Mouse (Mus musculus): ENCODE results near the gene Serpina11. TPM values are rescaled to one million over a fixed set of nuclear protein-coding genes. Genes with fewer than 3 reads are reported as not detected.
A peak's percentile ranks its signal among the peaks of the same experiment; 100 is the strongest.

Gene Serpina11
- not detected in 2 replicates for polyA plus RNA-seq (2015; fragmentation: Nextera tagmentation; extraction: Ambion mirVana)

GRCm38 (mm10) chr12:103989857-103990256 is at the start of gene Serpina11:
Serpina11 (minus strand) TSS chr12:103989957.
- no peak within 1 kb of the TSS for H3K27ac ChIP-seq (replicated peaks)
- no peak within 1 kb of the TSS for H3K4me3 ChIP-seq (replicated peaks)
- H3K4me1 ChIP-seq = no peaks in the 10 kb centered on the region
- H3K36me3 ChIP-seq = no peaks in the 10 kb centered on the region
- H3K9me3 ChIP-seq (replicated peaks) = no peaks in the 10 kb centered on the region
- ATAC-seq (ENCODE audit: insufficient number of reproducible peaks, low FRiP score, low TSS enrichment, low read depth) = no peak
- no peaks in the 10 kb centered on the region for H3K27me3 ChIP-seq
- 85% methylated on average over 6 of the region's 6 CpGs for WGBS
- H3K9ac ChIP-seq = no peak within 1 kb of the TSS
- H3K4me2 ChIP-seq (replicated peaks) = no peak within 1 kb of the TSS

- Histone ChIP-seq H3K36me3 (no peaks in the 10 kb centered on the region), H3K27ac (replicated peaks) (no peak overlapping the region), H3K4me2 (replicated peaks) (no peak overlapping the region), H3K9ac (no peak overlapping the region), H3K4me1 (no peaks in the 10 kb centered on the region), H3K4me3 (replicated peaks) (no peak overlapping the region), H3K27me3 (no peaks in the 10 kb centered on the region), H3K9me3 (replicated peaks) (no peaks in the 10 kb centered on the region)
- no peak for ATAC-seq (ENCODE audit: insufficient number of reproducible peaks, low FRiP score, low TSS enrichment, low read depth)
- WGBS = 86% methylated on average over 7 of the region's 7 CpGs
Observed at GRCm38 (mm10) chr12:104038181-104038580, 48.4 kb upstream of the Serpina11 start.

GRCm38 (mm10) chr12:104033752-104034151 is 44.0 kb upstream of the Serpina11 start:
- no peaks in the 10 kb centered on the region for H3K27me3 ChIP-seq
- no peak overlapping the region for H3K27ac ChIP-seq (replicated peaks)
- no peak overlapping the region for H3K9ac ChIP-seq
- H3K36me3 ChIP-seq = no peaks in the 10 kb centered on the region
- H3K9me3 ChIP-seq (replicated peaks) = no peaks in the 10 kb centered on the region
- ATAC-seq (ENCODE audit: insufficient number of reproducible peaks, low FRiP score, low TSS enrichment, low read depth) = no peak
- no peak overlapping the region for H3K4me3 ChIP-seq (replicated peaks)
- 86% methylated on average over 1 of the region's 1 CpGs for WGBS
- H3K4me2 ChIP-seq (replicated peaks) = no peak overlapping the region
- H3K4me1 ChIP-seq = no peaks in the 10 kb centered on the region

GRCm38 (mm10) chr12:104029986-104030385 is 40.2 kb upstream of the Serpina11 start:
- no peaks in the 10 kb centered on the region for H3K27me3 ChIP-seq
- H3K9me3 ChIP-seq (replicated peaks) = no peaks in the 10 kb centered on the region
- ATAC-seq (ENCODE audit: insufficient number of reproducible peaks, low FRiP score, low TSS enrichment, low read depth) = no peak; the same call in 1 of the 2 replicates
- no peak overlapping the region for H3K4me2 ChIP-seq (replicated peaks)
- H3K9ac ChIP-seq = no peak overlapping the region
- no peaks in the 10 kb centered on the region for H3K36me3 ChIP-seq
- H3K27ac ChIP-seq (replicated peaks) = no peak overlapping the region
- H3K4me1 ChIP-seq = no peaks in the 10 kb centered on the region
- WGBS = 46% methylated on average over 8 of the region's 8 CpGs
- H3K4me3 ChIP-seq (replicated peaks) = no peak overlapping the region

- Histone ChIP-seq H3K4me3 (replicated peaks) (no peak overlapping the region), H3K27ac (replicated peaks) (no peak overlapping the region), H3K4me1 (no peaks in the 10 kb centered on the region), H3K27me3 (no peaks in the 10 kb centered on the region), H3K9ac (no peak overlapping the region), H3K36me3 (no peaks in the 10 kb centered on the region), H3K4me2 (replicated peaks) (no peak overlapping the region), H3K9me3 (replicated peaks) (no peaks in the 10 kb centered on the region)
- no peak for ATAC-seq (ENCODE audit: insufficient number of reproducible peaks, low FRiP score, low TSS enrichment, low read depth)
- WGBS = 80% methylated on average over 3 of the region's 3 CpGs
Observed at GRCm38 (mm10) chr12:104015280-104015679, 25.5 kb upstream of the Serpina11 start.

- ATAC-seq (ENCODE audit: insufficient number of reproducible peaks, low FRiP score, low TSS enrichment, low read depth) = no peak
- no peaks in the 10 kb centered on the region for H3K36me3 ChIP-seq
- no peak within 1 kb of the TSS for H3K4me3 ChIP-seq (replicated peaks)
- no peak within 1 kb of the TSS for H3K4me2 ChIP-seq (replicated peaks)
- no peaks in the 10 kb centered on the region for H3K4me1 ChIP-seq
- H3K27ac ChIP-seq (replicated peaks) = no peak within 1 kb of the TSS
- no peaks in the 10 kb centered on the region for H3K27me3 ChIP-seq
- H3K9ac ChIP-seq = no peak within 1 kb of the TSS
- no peaks in the 10 kb centered on the region for H3K9me3 ChIP-seq (replicated peaks)
- 68% methylated on average over 6 of the region's 6 CpGs for WGBS
Observed at GRCm38 (mm10) chr12:104013620-104014019, 23.9 kb upstream of the Serpina11 start, which contains the start of gene Serpina9. Serpina9 (minus strand) TSS chr12:104013755.

GRCm38 (mm10) chr12:104004689-104005088 is 14.9 kb upstream of the Serpina11 start:
- Histone ChIP-seq H3K27ac (replicated peaks) (no peak overlapping the region), H3K27me3 (no peaks in the 10 kb centered on the region), H3K9me3 (replicated peaks) (no peaks in the 10 kb centered on the region), H3K4me3 (replicated peaks) (no peak overlapping the region), H3K36me3 (no peaks in the 10 kb centered on the region), H3K9ac (no peak overlapping the region), H3K4me1 (peaks cover 3% of the 10 kb centered on the region; the same call in 1 of the 2 replicates), H3K4me2 (replicated peaks) (no peak overlapping the region)
- ATAC-seq (ENCODE audit: insufficient number of reproducible peaks, low FRiP score, low TSS enrichment, low read depth) = no peak
- 80% methylated on average over 5 of the region's 5 CpGs for WGBS

GRCm38 (mm10) chr12:104003238-104003612 is 13.5 kb upstream of the Serpina11 start:
- Histone ChIP-seq H3K9ac (no peak overlapping the region), H3K4me3 (replicated peaks) (no peak overlapping the region), H3K27me3 (no peaks in the 10 kb centered on the region), H3K27ac (replicated peaks) (0 out of 2 replicates have a peak overlapping the region, but pooled peaks have one; percentile 51), H3K36me3 (no peaks in the 10 kb centered on the region), H3K4me2 (replicated peaks) (no peak overlapping the region), H3K9me3 (replicated peaks) (no peaks in the 10 kb centered on the region), H3K4me1 (peaks cover 3% of the 10 kb centered on the region; the same call in 1 of the 2 replicates)
- 49% methylated on average over 4 of the region's 4 CpGs for WGBS
- ATAC-seq (ENCODE audit: insufficient number of reproducible peaks, low FRiP score, low TSS enrichment, low read depth) = no peak

GRCm38 (mm10) chr12:104002569-104003237 is 12.9 kb upstream of the Serpina11 start:
- ATAC-seq (ENCODE audit: insufficient number of reproducible peaks, low FRiP score, low TSS enrichment, low read depth) = no peak
- WGBS = 73% methylated on average over 10 of the region's 10 CpGs
- Histone ChIP-seq H3K27me3 (no peaks in the 10 kb centered on the region), H3K36me3 (no peaks in the 10 kb centered on the region), H3K9me3 (replicated peaks) (no peaks in the 10 kb centered on the region), H3K4me2 (replicated peaks) (no peak overlapping the region), H3K9ac (no peak overlapping the region), H3K27ac (replicated peaks) (peak overlapping the region; percentile 51; the same call in 1 of the 2 replicates), H3K4me1 (peaks cover 3% of the 10 kb centered on the region; the same call in 1 of the 2 replicates), H3K4me3 (replicated peaks) (no peak overlapping the region)

GRCm38 (mm10) chr12:104000594-104000993 is 10.8 kb upstream of the Serpina11 start:
- Histone ChIP-seq H3K4me2 (replicated peaks) (no peak overlapping the region), H3K4me1 (peaks cover 3% of the 10 kb centered on the region; the same call in 1 of the 2 replicates), H3K27me3 (no peaks in the 10 kb centered on the region), H3K9me3 (replicated peaks) (no peaks in the 10 kb centered on the region), H3K27ac (replicated peaks) (no peak overlapping the region), H3K36me3 (no peaks in the 10 kb centered on the region), H3K4me3 (replicated peaks) (no peak overlapping the region), H3K9ac (no peak overlapping the region)
- 87% methylated on average over 3 of the region's 3 CpGs for WGBS
- no peak for ATAC-seq (ENCODE audit: insufficient number of reproducible peaks, low FRiP score, low TSS enrichment, low read depth)

- no peak overlapping the region for H3K4me3 ChIP-seq (replicated peaks)
- peaks cover 3% of the 10 kb centered on the region; the same call in 1 of the 2 replicates for H3K4me1 ChIP-seq
- H3K27me3 ChIP-seq = no peaks in the 10 kb centered on the region
- no peaks in the 10 kb centered on the region for H3K36me3 ChIP-seq
- no peak for ATAC-seq (ENCODE audit: insufficient number of reproducible peaks, low FRiP score, low TSS enrichment, low read depth)
- no peak overlapping the region for H3K27ac ChIP-seq (replicated peaks)
- no peak overlapping the region for H3K4me2 ChIP-seq (replicated peaks)
- WGBS = 85% methylated on average over 8 of the region's 8 CpGs
- no peak overlapping the region for H3K9ac ChIP-seq
- no peaks in the 10 kb centered on the region for H3K9me3 ChIP-seq (replicated peaks)
Observed at GRCm38 (mm10) chr12:103999611-104000010, 9.9 kb upstream of the Serpina11 start.

GRCm38 (mm10) chr12:103996513-103996912 is 6.8 kb upstream of the Serpina11 start:
- Histone ChIP-seq H3K4me1 (no peaks in the 10 kb centered on the region), H3K4me3 (replicated peaks) (no peak overlapping the region), H3K36me3 (no peaks in the 10 kb centered on the region), H3K9ac (no peak overlapping the region), H3K27ac (replicated peaks) (no peak overlapping the region), H3K9me3 (replicated peaks) (no peaks in the 10 kb centered on the region), H3K27me3 (no peaks in the 10 kb centered on the region), H3K4me2 (replicated peaks) (no peak overlapping the region)
- ATAC-seq (ENCODE audit: insufficient number of reproducible peaks, low FRiP score, low TSS enrichment, low read depth) = no peak
- 48% methylated on average over 2 of the region's 2 CpGs for WGBS

Measured in embryonic facial prominence, embryonic 15.5 days (tissue).